Mouse (Mus musculus): ENCODE results near the gene Med27.

GRCm38 (mm10) chr2:29506411-29506810 lies 159.8 kb downstream of the Med27 start:
- TF ChIP-seq CTCF (IDR thresholded peaks at IDR 0.05; ENCODE audit: borderline replicate concordance, control insufficient read depth, extremely low read depth, insufficient read depth, low read length, poor library complexity) (no peak), POLR2A (IDR thresholded peaks at IDR 0.05; ENCODE audit: control insufficient read depth, extremely low read depth, insufficient read depth, low read length, poor library complexity) (no peak)
